Mouse (Mus musculus): ENCODE data around the gene Cpsf6.
"Not testable (repeated sequence)": the region's sequence is repeated elsewhere in the genome, so short reads cannot be mapped to it uniquely, and the experiment has no call there.

The Cpsf6 gene

DNA sequence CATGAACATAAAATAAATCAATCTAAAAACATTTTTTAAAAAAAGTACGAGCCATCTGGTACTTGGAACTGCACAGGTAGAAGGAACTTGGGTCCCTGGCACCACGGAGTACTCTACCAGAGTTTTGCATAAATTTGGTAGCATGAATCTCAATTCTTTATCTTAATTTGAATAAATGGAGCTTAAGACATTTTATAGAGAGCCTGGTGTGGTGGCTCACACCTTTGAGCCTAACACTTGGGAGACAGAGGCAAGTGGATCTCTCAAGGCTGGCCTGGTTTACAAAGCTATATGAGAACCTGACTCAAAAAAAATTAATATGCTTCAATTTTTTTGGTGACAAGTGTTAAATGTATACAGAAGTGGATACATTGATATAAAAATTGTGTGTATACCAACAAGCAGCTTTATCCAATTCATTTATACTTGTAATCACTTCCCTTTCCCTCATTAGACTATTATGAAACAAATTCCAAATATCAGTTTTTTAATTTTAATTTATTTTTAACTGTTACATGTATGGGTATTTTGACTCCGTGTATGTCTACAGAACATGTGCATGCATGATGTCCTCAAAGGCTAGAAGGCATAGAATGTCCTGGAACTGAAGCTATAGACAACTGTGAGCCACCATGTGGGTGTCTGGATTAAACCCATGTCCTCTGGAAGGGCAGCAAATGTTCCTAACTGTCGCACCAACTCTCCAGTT is 20.6 kb upstream of the Cpsf6 start:
- no peak for DNase-seq (ENCODE audit: inconsistent ontology term)

GRCm38 (mm10) chr10:117399839-117400238 is 20.0 kb upstream of the Cpsf6 start:
- DNase-seq (ENCODE audit: inconsistent ontology term) = no peak

- DNase-seq (ENCODE audit: inconsistent ontology term) = no peak
These were observed 19.4 kb upstream of the Cpsf6 start for GRCm38 (mm10) chr10:117399196-117399595.

DNA sequence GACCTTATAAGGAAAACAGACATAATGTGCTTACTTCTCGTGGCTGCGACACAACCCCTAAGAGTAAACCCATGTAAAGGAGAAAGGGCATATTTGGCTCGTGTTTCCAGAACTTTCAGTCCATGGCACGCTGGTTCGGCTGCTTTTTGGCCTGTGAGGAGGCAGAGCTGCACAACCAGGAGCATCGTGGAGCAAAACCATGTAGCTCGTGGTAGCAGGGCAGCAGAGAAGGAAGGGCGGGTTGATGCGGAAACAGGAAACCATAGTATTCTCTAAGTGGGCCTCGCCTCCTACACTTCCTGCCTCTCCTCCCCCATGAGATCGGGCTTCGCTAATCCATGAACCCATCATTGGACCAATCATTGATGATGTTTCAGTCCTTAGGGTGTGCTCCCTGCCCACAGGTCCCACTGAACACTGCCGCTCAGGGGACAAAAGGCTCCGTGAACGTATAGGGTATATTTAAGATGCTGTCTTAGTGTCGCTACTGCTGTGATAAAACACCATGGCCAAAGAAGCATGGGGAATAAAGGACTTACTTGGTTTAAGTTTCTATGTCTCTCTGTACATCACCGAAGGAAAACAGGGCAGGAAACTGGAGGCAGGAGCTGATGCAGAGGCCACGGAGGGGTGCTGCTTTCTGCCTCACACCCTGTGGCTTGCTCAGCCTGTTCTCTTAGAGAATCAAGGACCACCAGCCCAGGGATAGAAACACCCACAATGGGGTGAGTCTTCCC is 18.4 kb upstream of the Cpsf6 start:
- DNase-seq (ENCODE audit: inconsistent ontology term) = no peak

GRCm38 (mm10) chr10:117397106-117397625 is 17.4 kb upstream of the Cpsf6 start:
- DNase-seq (ENCODE audit: inconsistent ontology term) = no peak

DNA sequence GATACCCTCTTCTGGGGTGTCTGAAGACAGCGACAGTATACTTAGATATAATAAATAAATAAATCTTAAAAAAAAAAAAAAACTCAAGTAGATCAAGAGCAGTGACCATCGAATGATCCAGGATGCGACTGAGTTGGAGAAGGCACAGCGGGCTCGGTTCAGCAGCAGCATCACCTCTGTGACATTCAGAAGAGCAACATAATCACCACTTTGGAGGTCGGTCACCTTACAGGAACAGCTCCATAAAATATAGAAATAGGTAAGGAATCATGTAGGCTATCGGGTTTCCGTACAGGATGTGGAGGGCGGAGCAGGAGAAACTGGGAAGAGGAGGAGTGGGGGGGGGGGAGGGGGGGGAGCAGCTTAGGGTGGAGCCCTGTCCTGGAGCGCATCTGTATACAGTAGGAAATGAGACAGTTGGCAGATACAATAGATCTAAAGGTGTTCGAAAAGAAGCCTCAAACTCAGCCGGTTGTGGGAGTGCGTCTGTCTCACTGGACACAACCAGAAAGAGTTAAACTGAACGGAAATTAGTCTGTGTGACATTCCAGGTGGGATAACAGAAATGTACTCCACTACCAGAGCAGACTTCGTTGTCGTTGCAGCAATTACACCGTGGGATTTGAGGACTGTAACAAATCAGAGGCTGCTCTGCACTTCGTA is 16.7 kb upstream of the Cpsf6 start:
- DNase-seq (ENCODE audit: inconsistent ontology term) = no peak

GRCm38 (mm10) chr10:117395801-117396200 is 16.0 kb upstream of the Cpsf6 start:
- no peak for DNase-seq (ENCODE audit: inconsistent ontology term)

DNA sequence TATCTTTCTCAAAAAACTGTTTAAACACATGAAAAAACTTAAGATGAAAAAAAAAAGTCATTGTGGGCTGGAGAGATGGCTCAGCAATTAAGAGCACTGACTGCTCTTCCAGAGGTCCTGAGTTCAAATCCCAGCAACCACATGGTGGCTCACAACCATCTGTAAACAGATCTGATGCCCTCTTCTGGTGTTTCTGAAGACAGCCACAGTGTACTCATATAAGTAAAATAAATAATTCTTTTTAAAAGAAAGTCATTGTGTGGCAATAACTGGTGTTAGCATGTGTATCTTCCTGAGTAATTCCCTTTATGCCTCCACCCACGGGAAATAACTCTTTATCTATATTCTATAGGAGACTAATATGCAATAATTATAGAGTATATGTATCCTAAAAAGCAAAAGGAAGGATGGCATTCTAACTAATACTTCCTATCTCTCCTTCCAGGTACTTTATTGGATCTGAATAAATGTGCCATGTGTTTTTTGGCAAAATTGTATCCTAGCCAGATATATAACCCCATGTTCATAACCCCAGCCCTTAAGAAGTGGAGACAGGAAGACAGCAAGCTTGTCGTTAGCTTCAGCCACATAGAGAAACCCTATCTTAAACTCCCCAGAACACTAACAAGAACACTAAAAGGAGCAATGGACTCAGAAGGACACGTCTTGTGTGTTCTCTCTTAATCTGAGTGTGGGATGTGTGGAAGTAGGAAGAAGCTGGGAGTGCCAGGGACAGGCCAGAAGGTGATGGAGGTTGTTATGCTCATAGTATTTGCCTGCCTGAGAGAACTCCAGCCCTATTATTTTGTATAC is 15.1 kb upstream of the Cpsf6 start:
- DNase-seq (ENCODE audit: inconsistent ontology term) = no peak

- no peak for DNase-seq (ENCODE audit: inconsistent ontology term)
These were observed 14.1 kb upstream of the Cpsf6 start for GRCm38 (mm10) chr10:117393891-117394395.

GRCm38 (mm10) chr10:117393196-117393890 is 13.5 kb upstream of the Cpsf6 start:
- peak; percentile 55 for DNase-seq (ENCODE audit: inconsistent ontology term)

DNA sequence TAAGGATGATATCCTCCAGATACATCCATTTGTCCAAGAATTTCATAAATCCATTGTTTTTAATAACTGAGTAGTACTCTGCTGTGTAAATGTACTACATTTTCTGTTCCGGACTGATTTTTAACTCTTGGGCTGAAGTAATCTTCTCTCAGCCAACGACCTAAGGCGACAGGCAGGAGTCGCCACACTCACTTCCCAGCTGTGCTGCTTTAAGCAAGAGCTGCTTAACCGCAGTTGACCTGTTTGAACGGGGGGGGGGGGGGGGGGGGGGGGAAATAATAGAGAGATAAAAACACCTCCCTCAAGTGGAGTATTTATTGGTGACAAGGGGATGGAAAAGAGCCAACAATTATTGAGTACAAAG is 13.0 kb upstream of the Cpsf6 start:
- no peak for DNase-seq (ENCODE audit: inconsistent ontology term)

DNA sequence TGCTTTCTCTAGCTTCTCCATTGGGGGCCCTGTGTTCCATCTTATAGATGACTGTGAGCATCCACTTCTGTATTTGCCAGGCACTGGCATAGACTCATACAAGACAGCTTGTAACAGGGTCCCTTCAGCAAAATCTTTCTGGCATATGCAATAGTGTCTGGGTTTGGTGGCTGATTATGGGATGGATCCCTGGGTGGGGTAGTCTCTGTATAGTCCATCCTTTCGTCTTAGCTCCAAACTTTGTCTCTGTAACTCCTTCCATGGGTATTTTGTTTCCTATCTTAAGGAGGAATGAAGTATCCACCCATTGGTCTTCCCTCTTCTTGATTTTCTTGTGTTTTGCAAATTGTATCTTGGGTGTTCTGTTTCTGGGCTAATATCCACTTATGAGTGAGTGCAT is 12.6 kb upstream of the Cpsf6 start:
- not testable (repeated sequence) for DNase-seq (ENCODE audit: inconsistent ontology term)

GRCm38 (mm10) chr10:117391801-117392200 is 12.0 kb upstream of the Cpsf6 start:
- no peak for DNase-seq (ENCODE audit: inconsistent ontology term)

- DNase-seq (ENCODE audit: inconsistent ontology term) = no peak
These were observed 11.2 kb upstream of the Cpsf6 start for GRCm38 (mm10) chr10:117391057-117391456.

- no peak for DNase-seq (ENCODE audit: inconsistent ontology term)
These were observed 10.4 kb upstream of the Cpsf6 start for GRCm38 (mm10) chr10:117389904-117390875.

- no peak for DNase-seq (ENCODE audit: inconsistent ontology term)
These were observed 9.5 kb upstream of the Cpsf6 start for GRCm38 (mm10) chr10:117389371-117389740.

DNA sequence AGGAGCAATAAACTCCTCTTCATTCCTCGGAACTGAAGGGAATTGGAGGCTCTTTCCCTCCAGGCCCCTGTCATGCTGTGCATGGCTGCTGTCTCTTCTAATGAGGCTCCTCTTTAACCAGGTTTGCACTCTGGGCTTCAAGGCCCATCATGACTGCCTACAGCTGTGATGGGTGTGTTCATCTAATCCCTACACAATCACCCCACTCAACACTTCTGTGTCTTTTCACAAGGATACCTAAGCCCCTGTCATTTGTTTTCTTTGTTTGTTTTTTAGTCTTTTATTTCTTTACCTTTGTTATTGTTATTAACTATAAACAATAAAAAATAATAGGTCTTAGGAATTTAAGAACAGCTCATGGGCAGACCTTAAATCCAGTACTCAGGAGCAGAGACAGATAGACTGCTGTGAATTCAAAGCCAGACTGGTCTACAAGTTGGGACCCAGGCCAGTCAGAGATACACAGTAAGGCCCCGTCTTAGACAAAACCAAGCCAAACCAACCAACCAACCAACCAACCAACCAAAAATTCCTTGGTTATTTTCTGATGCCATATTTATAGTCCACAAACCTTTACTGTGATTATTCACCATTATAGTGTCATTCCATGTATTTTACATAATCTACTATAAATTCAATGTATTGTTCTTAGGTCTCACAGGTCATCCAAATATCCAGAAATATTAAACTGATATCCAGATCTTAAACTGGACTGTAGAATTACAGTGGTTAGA is 9.0 kb upstream of the Cpsf6 start:
- no peak for DNase-seq (ENCODE audit: inconsistent ontology term)

DNA sequence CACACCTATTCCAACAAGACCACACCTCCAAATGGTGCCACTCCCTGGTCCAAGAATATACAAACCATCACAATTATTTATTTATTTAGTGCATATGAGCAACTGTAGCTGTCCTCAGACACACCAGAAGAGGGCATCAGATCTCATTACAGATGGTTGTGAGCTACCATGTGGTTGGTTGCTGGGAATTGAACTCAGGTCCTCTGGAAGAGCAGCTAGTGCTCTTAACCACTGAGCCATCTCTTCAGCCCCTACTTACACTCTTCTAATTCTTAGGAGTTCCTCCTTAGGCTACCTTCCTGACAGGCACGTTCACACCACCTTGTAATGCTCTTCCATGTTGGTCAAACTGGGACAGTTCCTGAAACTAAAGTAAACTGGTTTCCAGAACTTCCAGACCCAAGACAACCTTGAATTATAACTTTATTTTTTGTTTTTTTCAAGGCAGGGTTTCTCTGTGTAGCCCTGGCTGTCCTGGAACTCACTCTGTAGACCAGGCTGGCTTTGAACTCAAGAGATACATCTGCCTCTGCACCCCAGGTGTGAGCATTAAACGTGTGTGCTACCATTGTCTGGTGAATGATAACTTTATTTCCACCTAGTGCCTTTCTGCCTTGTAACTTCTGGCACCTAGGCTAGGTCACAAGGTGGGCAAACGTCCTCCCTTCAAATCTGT is 8.3 kb upstream of the Cpsf6 start:
- DNase-seq (ENCODE audit: inconsistent ontology term) = not testable (repeated sequence)

DNA sequence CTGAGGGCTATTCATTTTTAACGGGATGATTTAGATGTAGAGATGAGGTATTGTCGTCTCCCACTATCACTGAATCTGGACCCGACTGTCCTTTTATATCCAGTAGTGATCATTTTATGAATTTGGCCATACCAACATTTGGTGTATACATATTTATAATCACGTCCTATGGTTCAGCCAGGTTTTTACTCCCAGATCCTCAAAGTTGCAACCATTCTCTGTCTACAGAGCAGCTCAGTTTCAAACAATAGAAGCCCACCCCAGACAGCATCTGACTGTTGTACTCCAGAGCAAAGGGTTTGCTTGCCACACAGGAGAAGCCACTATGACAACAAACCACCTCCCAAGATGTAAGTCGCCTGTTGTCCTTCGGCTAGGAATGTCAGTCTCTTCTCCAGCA is 7.2 kb upstream of the Cpsf6 start:
- DNase-seq (ENCODE audit: inconsistent ontology term) = no peak

Measured in Muller cell, postnatal 12 days (primary cell).